Mouse (Mus musculus): ENCODE results near the gene Triap1. TPM values are rescaled to one million over a fixed set of nuclear protein-coding genes. Genes with fewer than 3 reads are reported as not detected.
"Not testable (repeated sequence)": the region's sequence is repeated elsewhere in the genome, so short reads cannot be mapped to it uniquely, and the experiment has no call there.

Gene Triap1
- polyA plus RNA-seq, 1 experiment from 2014 or later = 64.6 TPM

DNA sequence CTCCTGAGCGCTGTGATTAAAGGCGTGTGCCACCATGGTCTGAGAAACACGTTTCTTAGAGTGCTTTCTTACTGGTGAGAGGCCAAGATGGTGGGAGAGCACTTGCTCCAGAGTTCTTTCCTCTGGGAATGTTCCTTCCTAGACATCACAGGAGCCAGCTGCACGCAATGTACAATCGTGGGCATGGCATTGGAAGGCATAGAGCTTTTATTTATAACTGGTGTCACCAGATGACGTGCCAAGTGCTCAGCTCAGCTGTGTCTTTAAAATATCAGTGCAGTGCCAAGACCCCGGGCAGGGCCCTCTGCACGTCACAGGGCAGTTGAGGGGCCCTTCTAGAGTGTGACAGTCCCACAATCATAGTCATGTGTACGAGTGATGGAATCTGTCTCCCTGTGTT lies 10.1 kb upstream of the Triap1 start:
- no peak for DNase-seq (ENCODE audit: low spot score)

DNA sequence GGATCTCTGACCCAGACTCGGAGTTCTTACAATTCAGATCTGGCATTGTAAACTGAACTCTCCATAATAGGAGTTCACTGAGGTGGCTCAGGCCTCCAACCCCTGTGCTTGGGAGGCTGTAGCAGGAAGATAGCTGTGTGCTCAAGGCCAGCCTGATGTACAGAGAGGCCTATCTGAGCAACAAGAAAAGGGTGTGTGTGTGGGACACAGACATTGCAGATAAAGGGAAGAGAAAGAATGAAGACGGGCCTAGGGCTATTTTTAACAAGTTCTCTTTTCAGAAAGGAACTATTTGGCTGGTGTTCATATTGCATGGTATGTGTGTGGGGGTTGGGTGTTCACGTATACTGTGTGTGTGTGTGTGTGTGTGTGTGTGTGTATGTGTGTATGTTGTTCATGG lies 7.4 kb upstream of the Triap1 start:
- DNase-seq (ENCODE audit: low spot score) = no peak

DNA sequence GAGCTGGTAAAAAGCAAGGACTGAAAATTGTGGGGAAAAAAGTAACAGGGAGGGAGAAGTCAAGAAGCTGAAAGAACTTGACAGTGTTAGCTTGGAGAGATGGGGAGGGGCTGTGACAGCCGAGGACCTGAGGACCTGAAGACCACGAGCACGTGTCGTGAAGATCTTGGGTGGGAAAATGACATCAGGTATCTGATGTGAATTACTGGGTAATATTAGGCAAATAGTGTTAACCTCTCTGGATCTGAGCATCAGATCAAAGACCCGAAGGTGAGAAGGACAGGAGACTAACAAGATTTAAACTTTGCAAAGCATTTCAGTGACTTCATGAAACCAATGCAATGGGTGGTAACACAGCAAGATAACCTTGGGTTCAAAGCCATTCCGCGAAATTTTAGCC lies 1.0 kb upstream of the Triap1 start:
- no peak for DNase-seq (ENCODE audit: low spot score)

DNA sequence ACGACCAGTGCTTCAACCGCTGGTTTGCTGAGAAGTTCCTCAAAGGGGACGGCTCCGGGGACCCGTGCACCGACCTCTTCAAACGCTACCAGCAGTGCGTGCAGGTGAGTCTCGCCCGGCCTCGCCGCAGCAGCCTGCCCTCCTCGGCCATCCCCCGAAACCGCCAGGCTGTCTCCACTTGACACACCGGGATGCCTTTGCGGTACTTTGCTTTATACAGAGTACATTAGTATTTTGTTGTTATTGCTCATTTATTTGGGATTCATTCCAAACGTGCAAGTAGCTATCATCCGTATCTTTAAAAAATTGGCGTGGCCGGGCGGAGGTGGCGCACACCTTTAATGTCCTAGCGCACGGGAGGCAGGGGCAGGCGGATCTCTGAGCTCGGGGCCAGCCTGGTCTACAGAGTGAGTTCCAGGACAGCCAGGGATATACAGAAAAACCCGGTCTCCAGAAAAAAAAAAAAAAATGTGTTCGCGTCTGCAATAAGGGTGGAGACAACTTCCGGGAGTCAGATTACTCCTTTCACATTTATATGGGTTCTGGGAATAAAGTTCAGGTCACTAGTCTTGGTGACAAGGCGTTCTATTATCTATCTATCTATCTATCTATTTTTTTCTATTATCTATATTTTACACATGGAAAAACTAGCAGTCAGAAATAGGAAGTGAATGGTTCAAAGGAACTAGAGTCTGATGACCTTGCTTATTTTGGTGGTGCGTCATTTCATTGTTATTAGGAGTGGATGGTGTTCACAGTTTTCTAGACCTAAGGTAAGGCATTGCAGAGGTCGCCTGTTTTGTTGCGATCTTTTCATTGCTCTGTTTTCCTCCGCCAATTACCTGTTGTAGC lies 515 bp downstream of the Triap1 start:
- no peak for DNase-seq (ENCODE audit: low spot score)

DNA sequence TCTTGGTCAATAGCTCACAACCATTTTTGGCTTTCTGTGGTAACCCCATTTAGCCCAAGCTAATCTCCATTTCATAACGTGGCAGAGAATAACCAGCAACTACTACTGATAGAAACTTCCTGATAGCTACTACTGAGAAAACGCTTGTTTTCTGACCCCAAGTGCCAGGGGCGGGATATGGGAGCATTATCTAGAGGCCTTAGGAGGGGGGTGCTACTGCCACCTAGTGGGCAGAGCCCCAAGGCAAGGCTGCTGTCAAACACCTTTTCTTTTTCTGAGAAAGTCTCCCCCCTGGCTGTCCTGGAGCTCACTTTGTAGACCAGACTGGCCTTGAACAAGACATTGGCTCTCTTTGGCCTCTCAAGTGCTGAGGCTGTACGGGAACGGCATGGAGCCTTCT lies 6.5 kb downstream of the Triap1 start:
- peak; percentile 85 for DNase-seq (ENCODE audit: low spot score)

DNA sequence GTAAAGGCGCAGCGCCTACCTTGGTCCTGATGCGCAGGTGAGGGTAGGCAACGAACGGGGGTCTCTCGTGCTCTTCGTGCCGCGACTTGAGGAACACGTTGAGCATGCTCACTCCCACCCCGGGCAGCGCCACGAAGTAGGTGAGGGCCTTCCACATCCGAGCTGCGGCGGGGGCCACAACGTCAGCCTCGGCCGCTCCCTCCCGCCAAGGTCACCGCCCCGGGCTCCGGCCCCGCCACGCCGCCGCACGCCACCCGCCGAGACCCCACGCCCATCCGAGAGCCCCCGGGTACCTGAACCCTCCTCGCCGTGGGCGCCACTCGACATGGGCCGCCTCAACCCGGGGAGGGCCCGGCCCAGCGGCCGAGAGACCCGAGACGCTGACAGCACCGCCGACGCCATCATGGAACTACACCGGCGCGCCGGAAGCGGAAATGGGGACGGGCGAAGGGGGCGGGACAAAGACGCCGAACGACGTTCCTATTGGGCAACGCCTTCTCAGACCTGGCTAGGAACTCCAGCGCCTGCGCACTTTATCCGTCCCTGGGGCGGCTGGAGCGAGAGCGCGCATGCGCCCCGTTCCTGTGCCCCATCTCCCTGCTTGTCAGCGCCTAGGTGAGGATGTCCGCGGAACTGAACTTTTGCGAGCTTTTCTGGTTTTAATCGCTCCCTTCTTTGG lies 7.7 kb downstream of the Triap1 start, which contains the start of gene Cox6a1:
Gene Cox6a1 (minus strand): TSS at position 436 of the 679 bp plus-strand sequence.
- DNase-seq (ENCODE audit: low spot score) = peak; percentile 100

DNA sequence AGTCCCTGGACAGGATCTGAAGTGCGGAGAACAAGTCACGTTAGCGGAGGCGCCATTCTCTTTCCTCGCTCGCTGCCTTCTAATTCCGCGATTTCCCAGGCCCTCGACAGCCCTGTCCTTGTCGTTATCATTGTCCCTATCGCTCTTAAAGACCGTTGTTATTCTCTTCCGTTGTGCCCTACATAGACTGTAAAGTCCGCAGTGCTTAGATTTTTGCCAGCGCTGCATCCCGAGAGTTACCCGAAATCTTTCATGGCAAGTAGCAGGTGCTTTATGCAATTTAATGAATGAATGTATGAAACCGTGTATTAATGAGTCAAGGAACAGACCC lies 8.2 kb downstream of the Triap1 start:
- DNase-seq (ENCODE audit: low spot score) = no peak

DNA sequence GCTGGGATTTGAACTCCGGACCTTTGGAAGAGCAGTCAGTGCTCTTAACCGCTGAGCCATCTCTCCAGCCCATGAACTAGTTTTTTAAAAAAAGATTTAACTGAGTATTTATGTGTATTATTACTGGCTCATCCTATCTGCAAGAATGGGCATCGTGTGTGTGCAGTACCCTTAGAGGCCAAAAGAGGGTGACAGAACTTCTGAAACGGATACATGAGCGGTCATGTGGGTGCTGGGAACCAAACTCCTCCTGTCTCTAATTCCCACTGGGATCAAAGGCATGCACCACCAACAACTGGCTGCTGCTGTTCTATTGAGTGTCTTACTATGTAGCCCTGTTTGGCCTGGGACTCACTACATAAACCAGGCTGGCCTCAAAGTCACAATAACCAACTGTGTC lies 10.3 kb downstream of the Triap1 start:
- DNase-seq (ENCODE audit: low spot score) = no peak

DNA sequence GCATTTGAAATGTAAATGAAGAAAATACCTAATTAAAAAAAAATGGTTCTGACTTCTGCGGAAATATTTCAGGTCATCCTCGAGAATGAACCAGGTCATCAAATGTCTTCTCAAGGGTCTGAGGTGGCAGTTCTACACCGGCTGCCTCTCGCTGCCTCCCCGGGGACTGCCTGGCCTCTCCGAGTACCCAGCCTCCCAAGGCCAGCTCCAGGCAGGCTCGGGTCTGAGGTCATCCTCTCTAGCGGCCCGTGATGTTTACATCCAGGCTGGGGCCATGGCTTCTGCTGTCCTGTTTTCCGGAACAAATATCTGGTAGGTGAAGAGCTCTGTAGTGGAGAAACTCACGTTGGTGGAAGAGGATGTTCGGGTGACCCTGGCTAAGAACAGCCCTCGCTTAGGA lies 14.0 kb downstream of the Triap1 start:
- DNase-seq (ENCODE audit: low spot score) = no peak

DNA sequence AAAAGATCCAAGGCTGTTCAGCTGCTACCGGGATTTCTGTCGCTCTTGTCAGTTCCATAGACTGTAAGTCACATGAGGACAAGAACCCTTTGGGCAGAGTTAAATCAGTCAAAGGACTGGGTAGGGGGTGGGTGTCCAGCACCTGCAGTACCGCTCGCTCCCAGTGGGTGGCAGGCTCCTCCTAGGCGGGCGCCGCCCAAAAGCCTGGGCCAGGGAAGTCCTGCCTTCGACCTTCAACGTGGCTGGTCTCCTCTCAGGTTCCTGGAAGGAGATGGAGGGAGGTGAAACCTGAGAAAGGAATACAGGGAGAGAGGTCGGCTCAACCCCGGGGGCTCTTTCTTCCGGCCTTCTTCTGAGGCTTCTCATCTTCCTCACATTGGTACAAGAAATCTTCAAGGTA lies 17.8 kb downstream of the Triap1 start:
- peak; percentile 73 for DNase-seq (ENCODE audit: low spot score)

DNA sequence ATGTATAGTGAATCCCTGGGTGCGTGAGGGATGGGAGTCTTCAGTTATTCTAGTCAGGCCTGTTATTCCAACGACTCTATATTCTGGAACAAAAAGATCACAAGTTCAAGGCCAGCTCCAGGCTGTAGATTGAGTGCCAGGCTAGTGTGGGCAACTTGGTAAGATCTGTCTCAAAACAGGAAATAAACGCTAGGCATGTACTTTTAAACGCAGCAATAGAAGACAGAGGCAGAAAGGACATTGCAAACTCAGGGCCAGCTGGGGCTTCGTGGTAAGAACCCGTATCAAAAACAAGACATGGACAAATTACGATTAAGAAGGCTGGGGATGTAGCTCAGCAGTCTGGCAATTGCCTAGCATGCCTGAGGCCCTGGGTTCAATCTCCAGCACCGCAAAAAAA lies 18.4 kb downstream of the Triap1 start:
- DNase-seq (ENCODE audit: low spot score) = no peak

DNA sequence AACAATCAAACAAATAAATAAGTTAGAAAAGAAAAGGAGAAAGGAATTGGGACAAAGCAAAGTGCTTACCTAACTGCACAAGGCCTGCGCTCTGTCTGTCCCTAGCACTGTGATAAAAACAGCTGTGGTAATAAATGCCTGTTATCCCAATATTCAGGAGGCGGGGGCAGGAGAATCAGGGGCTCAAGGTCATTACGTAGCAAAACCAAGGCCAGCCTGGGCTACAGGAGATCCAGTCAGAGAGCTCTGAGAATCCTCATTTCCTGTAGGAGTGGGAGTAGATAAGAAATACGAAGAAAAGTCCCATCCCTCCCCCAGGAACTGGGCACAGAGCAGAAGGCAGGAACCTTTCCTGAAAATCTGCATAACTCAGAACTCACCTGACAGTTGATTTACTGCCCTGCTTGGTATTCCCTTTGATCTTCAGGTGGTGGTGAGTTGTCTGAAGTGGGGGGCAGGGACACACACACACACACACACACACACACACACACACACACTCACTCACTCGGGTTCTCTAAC lies 18.9 kb downstream of the Triap1 start:
- no peak for DNase-seq (ENCODE audit: low spot score)

DNA sequence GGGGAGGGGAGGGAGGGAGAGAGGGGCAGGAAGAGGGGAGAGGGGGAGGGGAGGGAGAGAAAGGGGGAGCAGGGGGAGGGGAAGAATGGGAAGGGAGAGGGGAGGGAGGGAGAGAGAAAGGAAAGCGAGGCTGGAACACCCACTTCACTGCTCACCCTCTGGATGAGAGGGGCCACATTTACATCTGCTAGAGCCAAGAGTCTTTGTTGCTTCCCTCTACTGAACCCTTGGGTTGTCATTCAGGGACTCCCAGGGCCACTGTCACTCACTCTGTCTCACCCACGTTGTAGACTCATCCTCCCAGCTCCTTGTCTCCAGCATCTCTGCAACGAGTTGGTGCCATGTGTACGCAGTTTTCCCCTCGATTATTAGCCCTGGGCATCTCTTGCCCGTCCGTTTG lies 21.2 kb downstream of the Triap1 start:
- no peak for DNase-seq (ENCODE audit: low spot score)

DNA sequence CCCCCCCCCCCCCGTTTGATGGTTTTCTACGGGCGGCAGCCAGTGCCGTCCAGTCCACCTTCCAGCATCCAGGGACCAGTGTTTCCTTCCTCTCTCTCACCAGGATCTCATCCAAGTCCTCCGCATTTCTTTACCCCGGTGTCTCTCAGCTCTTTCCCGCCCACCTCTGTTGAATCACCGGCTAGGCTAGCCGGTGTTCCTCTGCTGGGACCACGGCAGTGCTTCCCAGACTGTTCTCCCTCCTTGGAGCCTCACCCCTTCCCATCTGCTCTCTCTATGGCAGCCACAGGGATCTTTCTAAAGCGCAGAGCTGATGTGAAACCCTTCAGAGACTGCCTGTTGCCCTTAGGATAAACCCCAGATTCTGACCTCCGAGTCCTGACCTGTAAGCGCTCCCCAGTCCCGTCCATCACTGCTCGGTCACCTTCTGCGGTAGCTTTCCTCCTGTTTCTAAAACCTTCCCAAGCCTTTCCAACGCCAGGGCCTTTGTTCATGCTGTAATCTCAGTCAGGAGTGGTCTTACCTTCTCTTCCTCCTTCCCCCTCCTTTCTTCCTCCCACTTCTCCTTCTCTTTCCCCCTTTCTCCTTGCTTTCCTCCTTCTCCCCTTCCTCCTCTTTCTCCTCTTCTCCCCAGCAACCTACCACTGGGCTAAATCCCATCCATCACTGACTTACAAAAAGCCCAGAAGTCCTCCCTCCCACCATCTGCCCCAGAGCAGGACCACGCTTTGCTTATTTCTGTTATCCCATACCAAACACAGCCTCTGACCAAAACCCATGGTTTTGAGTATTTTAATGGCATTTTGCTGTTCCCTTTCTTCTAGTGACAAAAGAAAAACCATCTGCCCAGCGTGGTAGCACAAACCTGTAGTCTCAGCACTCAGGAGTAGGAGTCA lies 22.0 kb downstream of the Triap1 start:
- no peak for DNase-seq (ENCODE audit: low spot score)

DNA sequence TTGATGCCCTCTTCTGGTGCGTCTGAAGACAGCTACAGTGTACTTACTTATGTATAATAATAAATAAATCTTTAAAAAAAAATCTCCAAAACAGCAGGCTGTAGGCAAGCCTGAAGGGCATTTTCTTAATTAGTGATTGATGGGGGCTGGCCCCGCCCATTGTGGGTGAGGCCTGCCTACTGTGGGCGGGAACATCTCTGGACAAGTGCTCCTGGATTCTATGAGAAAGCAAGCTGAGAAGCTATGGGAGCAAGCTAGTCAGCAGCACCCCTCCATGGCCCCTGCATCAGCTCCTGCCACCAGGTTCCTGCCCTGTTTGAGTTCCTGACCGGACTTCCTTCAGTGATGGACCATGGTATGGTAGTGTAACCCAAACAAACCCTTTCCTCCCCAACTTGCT lies 23.8 kb downstream of the Triap1 start:
- DNase-seq (ENCODE audit: low spot score) = no peak

DNA sequence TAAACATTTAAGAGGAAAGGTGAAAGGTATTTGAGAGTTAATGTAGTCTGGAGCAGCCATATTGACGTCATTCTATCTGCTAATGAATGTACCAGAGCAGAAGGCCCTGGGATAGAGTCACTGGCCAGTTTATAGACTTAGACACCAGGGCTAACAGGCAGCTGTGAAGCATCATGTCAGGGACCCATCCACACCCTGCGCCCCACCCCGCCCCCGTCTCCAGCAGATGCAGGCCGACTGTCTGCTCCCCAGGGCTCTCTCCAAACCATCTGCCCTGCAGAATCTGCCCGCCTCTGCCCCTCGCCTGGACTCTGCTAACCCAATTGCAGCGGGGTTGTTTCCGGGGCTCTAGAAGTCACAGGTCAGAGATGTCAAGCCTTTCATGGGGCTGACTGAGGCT lies 30.7 kb downstream of the Triap1 start:
- DNase-seq (ENCODE audit: low spot score) = no peak

DNA sequence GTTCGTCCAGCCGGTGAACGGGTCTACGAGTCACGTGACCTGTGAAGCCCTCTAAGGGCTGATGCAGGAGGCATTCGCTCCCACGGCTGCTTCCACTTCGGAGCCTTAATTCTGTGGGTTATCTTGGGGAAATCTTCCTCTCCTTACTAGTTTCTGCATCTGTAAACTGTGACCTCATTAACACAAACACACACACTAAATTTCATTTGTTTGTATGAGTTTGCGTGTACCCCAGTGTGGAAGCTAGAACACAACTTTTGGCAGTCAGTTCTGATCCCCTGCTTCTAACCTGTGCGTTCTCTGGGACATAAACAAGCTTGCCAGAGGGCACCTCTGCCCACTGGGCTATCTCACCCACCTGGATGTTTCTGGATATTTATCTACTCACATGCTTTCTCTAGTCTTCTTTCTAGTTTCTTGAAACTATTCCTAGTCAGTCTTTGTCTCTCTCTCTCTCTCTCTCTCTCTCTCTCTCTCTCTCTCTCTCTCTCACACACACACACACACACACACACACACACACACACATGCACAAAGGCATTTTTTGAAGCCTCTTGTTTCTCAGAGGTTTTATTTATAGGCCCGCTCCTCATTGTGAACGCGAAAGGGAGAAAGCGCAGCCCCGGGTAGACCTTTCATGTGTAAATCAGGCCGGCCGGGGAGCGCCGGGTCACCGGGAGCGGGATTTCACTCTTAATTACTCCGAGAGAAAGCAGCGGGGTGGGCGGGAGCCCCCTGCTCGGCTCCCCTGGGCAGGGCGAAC lies 32.6 kb downstream of the Triap1 start:
- DNase-seq (ENCODE audit: low spot score) = no peak

DNA sequence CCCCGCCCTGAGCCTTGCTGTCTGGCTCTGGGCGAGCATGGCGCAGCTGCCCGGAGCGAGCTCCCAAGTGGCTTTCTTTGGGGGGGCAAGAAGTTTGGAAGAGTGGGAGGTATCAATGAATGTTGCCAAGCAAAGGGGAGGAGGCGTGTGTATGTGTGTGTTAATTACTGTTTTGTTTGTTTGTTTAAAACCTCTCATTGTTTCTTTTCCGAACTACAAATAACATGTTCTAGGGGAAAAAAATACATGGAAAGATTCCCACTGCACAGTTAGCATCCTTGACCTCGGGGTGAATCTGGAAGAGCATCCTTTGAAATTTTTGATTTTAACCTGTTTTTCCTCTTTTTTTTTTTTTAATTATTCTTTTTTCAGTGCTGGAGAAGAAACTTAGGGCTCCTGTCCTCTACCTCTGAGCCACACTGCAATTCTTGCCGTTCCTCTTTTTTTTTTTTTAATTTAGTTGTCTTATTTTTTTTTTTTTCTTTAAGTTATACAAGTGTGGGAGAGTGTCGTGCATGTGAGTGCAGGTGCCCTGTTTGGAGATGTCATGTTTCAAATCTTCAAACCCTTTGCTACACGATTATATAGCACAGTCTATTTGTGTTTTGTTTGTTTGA lies 33.3 kb downstream of the Triap1 start:
- DNase-seq (ENCODE audit: low spot score) = no peak

DNA sequence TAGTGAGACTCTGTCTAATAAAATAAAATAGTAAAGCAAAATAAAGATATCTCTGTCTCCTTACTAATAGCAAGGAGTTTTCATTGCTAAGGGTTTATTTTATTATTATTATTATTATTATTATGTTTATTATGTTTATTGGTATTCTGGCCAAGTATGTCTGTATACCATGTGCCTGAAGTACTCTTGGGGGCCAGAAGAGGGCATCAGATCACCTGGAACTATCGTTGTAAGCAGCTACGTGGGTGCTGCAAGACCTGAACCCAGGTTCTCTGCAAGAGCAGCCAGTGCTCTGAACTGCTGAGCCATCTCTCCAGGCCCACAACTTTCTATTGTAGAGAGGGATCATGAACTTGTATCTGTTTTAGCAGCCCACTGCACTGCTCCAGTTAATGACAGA lies 34.4 kb downstream of the Triap1 start:
- DNase-seq (ENCODE audit: low spot score) = no peak

DNA sequence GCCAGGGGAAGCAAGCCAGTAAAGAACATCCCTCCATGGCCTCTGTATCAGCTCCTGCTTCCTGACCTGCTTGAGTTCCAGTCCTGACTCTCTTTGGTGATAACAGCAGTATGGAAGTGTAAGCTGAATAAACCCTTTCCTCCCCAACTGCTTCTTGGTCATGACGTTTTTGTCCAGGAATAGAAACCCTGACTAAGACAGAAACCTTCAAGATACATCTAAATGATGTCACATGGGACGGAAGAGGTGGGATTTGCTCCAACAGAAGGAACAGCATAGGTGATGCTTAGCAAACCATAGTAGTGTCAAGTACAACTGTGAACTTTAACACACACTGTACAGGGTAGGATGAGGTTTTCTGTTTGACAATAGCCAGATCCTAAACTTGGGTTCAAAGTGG lies 37.9 kb downstream of the Triap1 start:
- DNase-seq (ENCODE audit: low spot score) = not testable (repeated sequence)

DNA sequence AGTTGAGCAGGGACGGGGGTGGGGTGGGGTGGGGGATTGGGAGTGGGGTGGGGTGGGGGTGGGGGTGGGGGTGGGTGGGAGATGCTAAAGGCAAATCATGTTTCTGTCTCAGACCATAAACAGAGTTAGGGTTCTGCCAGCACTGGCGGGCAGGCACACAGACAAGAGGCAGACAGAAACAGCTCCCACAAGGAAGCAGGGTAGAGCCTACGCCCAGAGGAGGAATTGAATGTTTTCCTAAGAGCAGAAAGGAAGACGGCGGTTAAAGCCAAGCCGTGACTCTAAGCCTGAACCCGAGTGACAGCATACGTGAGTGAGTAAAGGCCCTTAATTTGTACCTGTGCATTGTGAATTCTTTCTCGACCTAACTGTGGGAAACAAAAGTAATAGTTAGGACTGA lies 50.9 kb downstream of the Triap1 start:
- no peak for DNase-seq (ENCODE audit: low spot score)
